Mouse (Mus musculus) cortical plate, adult 2 months (tissue): ENCODE data around the gene Rasgrp3.

Experiments used
- CTCF ChIP-seq: fragments of 200-500 bp; IDR thresholded peaks from 2 replicates; pipeline ENCODE4 v1.5.1; 2011; ENCODE audit warnings: mild to moderate bottlenecking, control low read depth, low read length; ENCODE audit not compliant: insufficient read depth; ENCODE audit errors: extremely low read depth
- POLR2A ChIP-seq: fragments of 200-500 bp; IDR thresholded peaks from 2 replicates; pipeline ENCODE4 v1.6.1; 2011; ENCODE audit warnings: mild to moderate bottlenecking, low read length, control low read depth; ENCODE audit not compliant: insufficient read depth; ENCODE audit errors: extremely low read depth

- TF ChIP-seq CTCF (no peak), POLR2A (no peak)
These were observed 96.8 kb downstream of the Rasgrp3 start for GRCm38 (mm10) chr17:75532469-75532986.
